Mouse (Mus musculus) spleen, adult 2 months (tissue): ENCODE data around the gene B3galnt2.

Experiments used
- CTCF ChIP-seq: fragments of 200-500 bp; IDR thresholded peaks from 2 replicates; pipeline ENCODE4 v1.5.1; 2011; ENCODE audit warnings: mild to moderate bottlenecking, inconsistent platforms; ENCODE audit not compliant: insufficient read depth, insufficient read length, insufficient replicate concordance; ENCODE audit errors: extremely low read depth
- POLR2A ChIP-seq: fragments of 200-500 bp; IDR thresholded peaks from 2 replicates; pipeline ENCODE4 v1.6.1; 2011; ENCODE audit warnings: low read depth, low read length, inconsistent platforms

GRCm38 (mm10) chr13:14026154-14026820 lies 72.0 kb downstream of the B3galnt2 start:
- no peak for TF ChIP-seq CTCF
- TF ChIP-seq POLR2A: no peak
